Mouse (Mus musculus) E14TG2a.4 (cell line): ENCODE data around the gene Exoc6.

ENCODE experiments used
- CTCF ChIP-seq: conservative IDR thresholded peaks from 2 replicates; pipeline ENCODE4 v1.5.1; 2014; ENCODE audit warnings: low read length
- NANOG ChIP-seq: IDR thresholded peaks from 2 replicates; pipeline ENCODE4 v1.6.1; 2014; ENCODE audit warnings: borderline replicate concordance, low read length, mixed read lengths
- POU5F1 ChIP-seq: IDR thresholded peaks from 2 replicates; pipeline ENCODE4 v1.6.1; 2014; ENCODE audit warnings: low read length, borderline replicate concordance

GRCm38 (mm10) chr19:37546776-37547175, 3.4 kb upstream of the Exoc6 start:
- TF ChIP-seq CTCF (no peak), NANOG (no peak), POU5F1 (no peak)
